Mouse (Mus musculus): ENCODE measurements around the gene Oasl2.
"Not testable (repeated sequence)": the region's sequence is repeated elsewhere in the genome, so short reads cannot be mapped to it uniquely, and the experiment has no call there.

The Oasl2 gene

GRCm38 (mm10) chr5:114896688-114897373 is at the start of gene Oasl2:
Gene Oasl2 (plus strand): TSS chr5:114896936.
- DNase-seq, result no peak

DNA sequence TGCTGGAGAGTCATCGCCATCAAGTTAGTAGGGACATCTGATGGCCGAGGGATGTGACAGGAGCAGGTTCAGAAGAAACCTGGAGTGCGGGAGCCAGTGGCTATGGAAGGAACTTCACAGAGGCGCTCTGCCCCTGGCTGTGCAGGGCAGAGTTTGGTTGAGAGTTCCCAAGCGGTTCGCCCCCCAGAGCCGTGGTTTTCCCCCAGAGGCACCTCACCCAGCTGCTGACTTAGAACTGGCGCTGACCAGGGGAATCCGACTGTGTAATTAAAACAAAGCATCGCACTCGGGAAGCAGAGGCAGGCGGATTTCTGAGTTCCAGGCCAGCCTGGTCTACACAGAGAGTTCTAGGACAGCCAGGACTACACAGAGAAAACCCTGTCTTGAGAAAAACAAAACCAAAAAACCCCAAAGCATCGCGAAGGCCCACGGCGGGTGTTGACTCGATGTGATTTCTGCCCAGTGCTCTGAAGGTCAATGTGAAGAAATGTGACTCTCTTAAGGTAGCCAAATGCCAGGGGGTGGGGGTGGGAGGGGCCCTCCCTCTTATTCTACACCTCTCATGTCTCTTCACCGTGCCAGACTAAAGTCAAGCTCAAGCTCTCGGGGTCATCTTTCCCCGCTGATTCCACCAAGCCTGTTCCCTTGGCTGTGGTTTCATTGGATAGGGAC is 45.0 kb upstream of the Oasl2 start:
- DNase-seq, result no peak

DNA sequence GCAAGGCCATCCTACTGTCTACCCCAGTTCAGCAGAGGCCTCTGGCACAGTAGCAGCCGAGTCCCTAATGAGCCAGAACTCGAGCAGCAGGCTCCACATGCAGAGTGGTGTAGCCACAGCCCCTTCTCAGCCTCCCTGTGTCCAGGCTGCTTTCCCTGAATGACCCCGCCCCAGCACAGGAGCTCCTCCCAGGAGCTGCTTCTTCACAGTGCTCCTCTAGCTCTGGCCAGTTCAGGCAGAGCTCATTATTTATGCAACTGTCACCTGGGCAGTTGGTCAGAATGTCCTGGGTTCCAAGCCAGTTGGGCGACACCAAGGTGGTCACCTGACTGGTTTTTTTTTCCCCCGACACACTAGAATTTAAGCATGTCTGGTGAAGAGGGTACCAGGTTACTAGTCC is 43.4 kb upstream of the Oasl2 start, which contains the start of gene 4930519G04Rik:
Gene 4930519G04Rik (plus strand): TSS at position 301 of the 400 bp plus-strand sequence.
- not testable (repeated sequence) for DNase-seq

- no peak for DNase-seq
Observed at GRCm38 (mm10) chr5:114858582-114858981, 38.2 kb upstream of the Oasl2 start, which contains the start of gene Gm9936. Gene Gm9936 (minus strand): TSS chr5:114858682.

GRCm38 (mm10) chr5:114859253-114859652 is 37.5 kb upstream of the Oasl2 start:
- DNase-seq, result peak; percentile 89 to 92

- no peak for DNase-seq
Observed at GRCm38 (mm10) chr5:114861730-114862129, 35.0 kb upstream of the Oasl2 start.

DNA sequence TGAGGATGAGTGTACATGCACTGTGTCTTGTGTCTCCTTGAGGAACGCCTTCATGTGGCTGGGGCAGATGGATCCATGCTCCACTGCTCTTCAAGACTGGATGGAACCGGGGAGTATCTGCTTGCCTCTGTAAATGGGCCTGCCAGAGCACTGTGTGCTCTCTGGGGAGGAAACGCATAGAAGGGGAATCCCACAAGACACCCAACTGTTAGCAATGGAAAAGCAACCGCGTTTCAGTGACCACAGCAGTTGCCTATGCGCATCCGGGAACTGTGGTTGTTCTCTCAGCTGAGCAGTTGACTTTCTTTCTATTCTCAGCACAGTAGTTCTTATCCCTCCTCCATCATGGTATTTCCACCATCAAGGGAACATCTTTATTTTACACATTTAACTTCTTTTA is 31.9 kb upstream of the Oasl2 start:
- DNase-seq, result no peak

DNA sequence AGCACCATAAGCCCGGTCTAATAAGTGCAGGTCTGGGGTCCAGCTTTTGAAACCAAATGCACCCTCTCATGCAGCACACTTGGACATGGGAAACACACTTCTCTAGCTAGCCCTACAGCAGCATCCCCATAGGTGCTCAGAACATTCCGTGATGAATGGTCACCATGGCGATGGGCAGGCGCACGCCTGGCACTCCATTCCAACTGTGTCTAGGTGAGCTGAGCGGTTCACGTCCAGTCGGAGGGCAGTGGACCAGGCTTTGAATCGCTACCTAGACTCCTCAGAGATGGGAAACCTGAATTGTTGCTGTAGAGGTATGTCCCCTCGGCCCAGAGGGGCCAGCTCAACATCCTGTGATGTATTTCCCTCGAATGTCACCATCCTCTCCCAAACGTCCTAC is 31.5 kb upstream of the Oasl2 start:
- no peak for DNase-seq

- peak; percentile 33 to 43 for DNase-seq
Observed at GRCm38 (mm10) chr5:114875858-114876257, 20.9 kb upstream of the Oasl2 start.

GRCm38 (mm10) chr5:114876331-114876730 is 20.4 kb upstream of the Oasl2 start:
- DNase-seq, result no peak

- no peak for DNase-seq
Observed at GRCm38 (mm10) chr5:114877487-114877886, 19.2 kb upstream of the Oasl2 start.

GRCm38 (mm10) chr5:114879399-114879798 is 17.3 kb upstream of the Oasl2 start:
- no peak for DNase-seq

DNA sequence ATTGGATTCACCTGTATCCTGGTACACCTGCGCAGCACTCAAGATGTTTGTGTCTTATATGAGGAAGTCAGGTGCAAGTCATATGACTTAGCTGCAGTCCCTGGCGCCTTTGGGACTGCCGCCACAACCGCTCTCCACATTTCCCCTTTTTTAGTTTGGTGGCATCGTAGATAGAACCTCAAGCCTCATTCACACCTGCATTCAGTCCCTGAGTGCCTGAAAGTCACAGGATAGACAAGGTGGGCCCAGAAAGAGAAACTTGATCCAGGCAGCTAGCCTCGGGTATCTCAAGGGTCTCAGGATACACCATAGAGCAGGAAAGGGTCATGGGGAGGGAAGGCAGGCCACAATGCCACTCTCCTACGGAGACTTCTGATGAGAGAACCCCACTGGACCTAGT is 14.4 kb upstream of the Oasl2 start:
- not testable (repeated sequence) for DNase-seq

DNA sequence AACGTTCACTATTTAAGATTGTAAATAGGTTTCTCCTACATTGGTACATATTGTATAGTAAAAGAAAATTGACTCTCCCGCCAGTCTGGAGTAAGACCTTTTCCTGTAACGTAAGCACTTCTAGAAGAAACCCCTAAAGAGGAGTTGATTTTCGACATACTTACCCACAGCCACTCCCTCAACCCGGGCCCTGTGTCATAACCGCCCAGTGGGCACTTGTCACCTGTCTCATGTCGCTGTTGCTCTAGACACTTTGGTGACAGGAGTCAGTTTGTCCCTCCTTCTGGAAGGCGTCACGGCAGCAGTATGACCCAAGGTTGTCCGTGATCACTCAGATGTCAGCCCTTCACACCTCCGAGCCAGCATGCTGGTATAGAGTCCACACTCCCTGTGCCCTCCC is 13.7 kb upstream of the Oasl2 start:
- no peak for DNase-seq

DNA sequence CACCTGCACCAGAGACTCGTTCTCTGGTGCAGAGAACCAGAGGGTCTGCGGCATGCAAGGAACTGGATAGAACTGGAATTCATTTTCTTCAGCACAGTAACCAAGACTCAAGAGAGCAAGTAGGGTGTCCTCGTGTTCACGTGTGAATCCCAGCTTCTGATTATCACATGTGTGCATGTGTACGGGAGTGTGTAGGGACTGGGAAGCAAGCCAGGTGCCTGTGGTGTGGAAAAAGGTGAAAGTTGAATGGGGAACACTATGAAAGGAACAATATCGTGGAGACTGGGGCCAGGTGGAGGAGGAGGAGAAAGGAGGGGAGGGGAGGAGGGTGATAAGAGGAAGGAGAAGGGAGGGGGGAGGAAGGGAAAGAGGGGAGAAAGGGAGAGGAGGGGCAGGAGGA is 9.9 kb upstream of the Oasl2 start:
- DNase-seq, result peak in 1 of 2 experiments; percentile 54

- DNase-seq, result no peak
Observed at GRCm38 (mm10) chr5:114888995-114889394, 7.7 kb upstream of the Oasl2 start.

- DNase-seq, result no peak
Observed at GRCm38 (mm10) chr5:114895542-114895941, 1.2 kb upstream of the Oasl2 start.

DNA sequence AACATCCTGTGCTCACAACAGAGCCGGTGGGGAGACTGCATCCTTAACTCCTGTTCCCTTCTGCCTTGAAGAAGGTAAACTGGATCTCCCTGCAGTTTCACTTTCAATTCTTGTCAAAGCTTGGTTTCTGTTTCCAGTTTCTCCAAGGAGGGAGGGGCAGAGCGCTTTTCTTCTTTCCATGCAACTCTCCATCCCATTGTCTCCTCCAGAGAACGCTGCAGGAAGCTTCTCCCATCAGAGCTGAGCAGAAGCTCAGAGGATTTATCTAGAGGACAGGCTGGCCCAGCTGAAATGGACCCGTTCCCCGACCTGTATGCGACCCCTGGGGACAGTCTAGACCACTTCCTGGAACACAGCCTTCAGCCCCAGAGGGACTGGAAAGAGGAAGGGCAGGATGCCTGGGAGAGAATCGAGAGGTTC is 648 bp downstream of the Oasl2 start:
- DNase-seq, result no peak

DNA sequence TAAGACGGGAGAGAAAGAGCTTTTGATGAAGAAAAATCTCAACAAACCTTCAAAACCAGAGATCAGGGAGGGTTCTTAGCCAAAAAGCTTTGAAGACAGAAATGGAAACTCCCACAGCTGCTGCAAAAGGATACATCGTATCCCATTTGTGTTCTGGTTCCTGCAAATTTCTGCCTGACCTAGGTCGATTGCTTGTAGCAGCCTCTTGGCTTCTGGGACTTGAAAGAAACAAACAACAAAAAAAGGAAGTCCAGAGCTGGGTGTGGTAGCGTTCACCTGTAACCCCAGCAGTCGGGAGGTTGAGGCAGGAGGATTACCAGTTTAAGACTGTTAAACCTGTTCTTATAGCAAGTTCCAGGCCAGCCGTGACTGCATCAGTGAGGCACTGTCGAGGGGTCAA is 2.1 kb downstream of the Oasl2 start:
- DNase-seq, result no peak

DNA sequence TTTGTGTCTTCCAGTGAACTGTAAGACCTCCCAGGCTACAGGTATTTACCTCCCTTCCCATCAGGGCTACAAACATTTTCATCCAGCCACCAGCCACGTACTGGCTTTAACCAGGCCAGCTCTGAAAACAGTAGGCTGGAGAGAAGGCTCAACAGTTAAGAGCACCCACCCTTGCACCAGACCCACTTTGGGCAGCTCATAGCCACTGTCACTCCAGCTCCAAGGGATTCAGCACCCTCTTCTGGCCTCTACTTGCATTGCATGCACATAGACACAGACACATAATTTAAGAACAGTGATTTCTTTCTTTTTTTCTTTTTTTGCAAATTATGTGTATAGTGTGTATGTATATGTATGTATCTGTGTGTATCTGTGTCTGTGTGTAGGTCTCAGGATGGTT is 5.7 kb downstream of the Oasl2 start:
- peak; percentile 68 to 82 for DNase-seq

DNA sequence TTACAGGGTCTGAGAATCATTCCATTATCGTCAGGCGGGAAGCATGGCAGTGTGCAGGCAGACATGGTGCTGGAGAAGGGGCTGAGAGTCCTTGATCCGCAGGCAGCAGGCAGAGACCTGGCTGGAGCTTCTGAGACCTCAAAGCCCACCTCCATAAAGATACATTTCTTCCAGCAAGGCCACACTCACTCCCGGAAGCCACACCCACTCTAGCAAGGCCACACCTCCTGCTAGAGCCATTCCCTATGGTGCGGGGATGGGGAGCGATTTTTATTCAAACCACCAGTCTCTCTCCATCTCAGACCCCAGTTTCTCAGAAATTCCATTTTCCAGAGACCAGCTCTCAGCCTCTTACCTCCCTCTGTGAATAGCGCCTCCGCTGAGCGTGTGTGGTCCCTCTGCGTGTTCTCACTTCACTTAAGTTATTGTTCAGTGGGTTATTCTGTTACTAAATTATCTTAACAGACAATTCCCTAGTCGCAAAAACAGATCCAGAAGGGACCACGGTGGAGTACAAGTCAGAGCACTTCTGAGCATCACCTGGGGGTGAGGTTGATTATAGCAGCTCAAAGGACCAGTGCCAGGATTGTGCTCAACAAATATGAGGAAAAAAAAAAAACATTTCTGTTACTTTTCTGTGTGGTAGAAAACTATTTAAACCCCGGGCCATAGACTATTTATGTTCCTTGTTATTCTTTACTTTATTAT is 12.0 kb downstream of the Oasl2 start:
- no peak for DNase-seq

DNA sequence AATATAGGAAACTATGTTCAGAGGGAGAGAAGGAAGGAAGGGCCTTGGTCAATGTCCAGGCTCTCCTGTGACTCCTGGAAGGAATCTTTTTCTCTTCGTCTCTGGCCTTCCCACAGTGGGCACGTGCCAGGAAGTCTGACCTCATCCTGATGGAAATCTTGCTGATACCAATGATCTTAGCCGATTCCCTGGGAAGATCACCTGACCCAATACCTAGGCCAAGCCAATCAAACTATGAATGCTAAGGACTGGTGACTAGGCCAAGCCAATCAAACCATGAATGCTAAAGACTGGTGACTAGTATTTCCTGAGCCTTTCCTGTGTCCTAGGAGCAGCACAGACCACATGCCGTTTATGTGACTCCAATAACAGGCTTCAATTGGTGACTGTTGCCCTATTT is 16.9 kb downstream of the Oasl2 start:
- no peak for DNase-seq

GRCm38 (mm10) chr5:114914855-114915254 is 18.1 kb downstream of the Oasl2 start:
- DNase-seq, result no peak

- no peak for DNase-seq
Observed at GRCm38 (mm10) chr5:114915854-114916253, 19.1 kb downstream of the Oasl2 start.

All from cerebellum, postnatal 14 days (tissue).